Mouse (Mus musculus): Measurements from ENCODE around the gene Sun2. TPM values are rescaled to one million over a fixed set of nuclear protein-coding genes. Genes with fewer than 3 reads are reported as not detected.
A peak's percentile ranks its signal among the peaks of the same experiment; 100 is the strongest.

Gene Sun2
- polyA plus RNA-seq (2012; fragmentation: generic; extraction: Trizol): 56.7 TPM
- long read RNA-seq, experiment 1, partial matches to known transcripts: 1 of 4 reads
- long read RNA-seq, experiment 1, other reads (novel, unspliced or antisense): 2 of 4 reads
- long read RNA-seq, experiment 2, partial matches to known transcripts: 2 of 5 reads
- long read RNA-seq, experiment 2, other reads (novel, unspliced or antisense): 3 of 5 reads

DNA sequence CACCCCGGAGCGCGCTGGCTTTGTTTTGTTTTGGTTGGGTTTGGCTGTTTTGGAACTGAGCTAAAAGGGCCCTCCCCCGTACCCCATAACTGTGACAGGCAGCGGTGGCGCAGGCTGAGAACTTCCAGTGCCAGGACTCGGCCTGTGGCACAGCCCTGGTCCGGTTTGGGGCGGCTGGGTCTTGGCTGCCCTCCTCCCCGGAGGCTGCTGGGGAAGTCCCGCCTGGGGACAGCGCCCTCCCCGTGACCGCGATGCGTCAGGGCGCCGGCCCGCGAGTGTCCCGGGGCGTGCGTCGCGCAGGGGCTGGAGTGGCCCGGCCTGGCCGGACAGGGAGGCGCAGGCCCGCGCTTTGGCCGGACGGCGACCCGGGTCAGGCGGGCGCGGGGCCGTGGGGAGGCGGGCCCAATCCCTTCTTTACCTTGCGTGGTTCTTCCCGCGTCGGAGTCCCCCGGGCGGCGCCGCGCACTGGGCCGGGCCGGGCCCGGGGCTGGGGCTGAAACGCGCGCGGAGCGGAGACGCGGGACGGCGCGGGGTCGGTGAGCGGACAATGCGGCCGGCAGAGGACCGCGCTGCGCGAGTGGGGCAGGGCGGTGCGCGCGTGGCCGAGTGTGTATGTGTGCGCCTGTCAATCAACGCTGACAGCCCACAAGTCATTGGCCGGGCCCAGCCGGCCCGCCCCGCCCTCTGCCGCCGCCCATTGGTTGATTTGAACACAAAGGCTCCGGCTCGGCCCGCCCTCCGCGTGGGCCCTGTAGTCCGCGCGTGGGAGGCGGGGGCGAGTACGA is at the start of gene Sun2:
TSS of gene Sun2 (minus strand) at position 616 of the 785 bp plus-strand sequence.
- Histone ChIP-seq H3K4me3 (ENCODE audit: insufficient read depth, poor library complexity, severe bottlenecking) (peak within 1 kb of the TSS; percentile 94), H3K36me3 (ENCODE audit: control insufficient read depth, insufficient read depth) (peaks cover 33% of the 10 kb centered on the region), H3K79me2 (ENCODE audit: control insufficient read depth, insufficient read depth) (peaks cover 33% of the 10 kb centered on the region), H3ac (ENCODE audit: control insufficient read depth, insufficient read length, low read depth) (peak within 1 kb of the TSS; percentile 87), H3K79me3 (ENCODE audit: low read depth) (peaks cover 10% of the 10 kb centered on the region), H3K27me3 (ENCODE audit: control insufficient read depth, insufficient read depth, insufficient read length) (no peaks in the 10 kb centered on the region)
- peak; percentile 24 for TF ChIP-seq USF1 (IDR thresholded peaks at IDR 0.05; ENCODE audit: low read depth)
- peak; percentile 8 for TF ChIP-seq MAX (IDR thresholded peaks at IDR 0.05)
- TF ChIP-seq CEBPB (IDR thresholded peaks at IDR 0.05; ENCODE audit: low read depth): no peak
- peak; percentile 44 for TF ChIP-seq CTCF (IDR thresholded peaks at IDR 0.05; ENCODE audit: control insufficient read depth, insufficient read depth, insufficient read length)

DNA sequence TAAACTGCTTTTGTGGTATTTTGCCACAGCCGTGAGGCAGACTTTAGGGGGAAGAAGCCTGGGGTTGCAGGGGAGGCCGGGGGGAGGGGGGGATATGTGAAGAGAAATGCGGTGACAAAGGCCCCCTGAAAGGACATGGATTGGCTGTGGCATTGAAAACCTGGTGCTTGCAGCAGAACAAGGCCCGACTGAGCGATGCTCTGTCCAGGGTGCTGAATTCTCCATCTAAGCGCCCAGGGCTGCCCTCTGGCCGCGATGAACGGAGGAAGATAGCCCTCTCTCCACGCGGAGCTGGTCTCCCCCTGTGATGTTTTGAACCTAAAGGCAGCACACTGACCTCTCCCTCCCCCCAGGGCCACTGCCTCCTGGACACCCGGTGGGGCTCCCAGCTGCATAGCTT is 49.2 kb upstream of the Sun2 start:
- no peaks in the 10 kb centered on the region for H3K27me3 ChIP-seq (ENCODE audit: control insufficient read depth, insufficient read depth, insufficient read length)

DNA sequence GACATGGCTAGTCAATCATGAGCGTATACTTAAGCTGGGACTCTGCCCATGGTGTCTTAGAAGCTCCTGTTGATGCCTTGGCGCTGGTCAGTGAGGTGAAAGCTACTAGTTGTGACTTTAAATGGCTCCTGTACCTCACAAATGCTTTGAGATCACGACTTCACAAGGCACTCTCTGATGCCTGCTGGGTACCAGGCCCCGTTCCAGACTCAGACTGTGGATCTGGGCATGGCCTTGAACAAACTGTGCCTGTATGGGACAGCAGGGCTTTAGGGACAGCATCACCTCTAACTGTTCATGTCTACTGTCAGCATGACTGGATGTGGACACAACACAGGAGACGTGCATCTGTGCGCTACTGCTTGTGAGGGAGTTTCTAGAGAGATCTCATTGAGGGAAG is 48.6 kb upstream of the Sun2 start:
- H3K27me3 ChIP-seq (ENCODE audit: control insufficient read depth, insufficient read depth, insufficient read length): no peaks in the 10 kb centered on the region

More for the DNA sequence above, 49.2 kb upstream of the Sun2 start:
- Histone ChIP-seq H3K36me3 (ENCODE audit: control insufficient read depth, insufficient read depth) (peaks cover 19% of the 10 kb centered on the region), H3K79me3 (ENCODE audit: low read depth) (no peaks in the 10 kb centered on the region), H3K4me3 (ENCODE audit: insufficient read depth, poor library complexity, severe bottlenecking) (no peak overlapping the region), H3K79me2 (ENCODE audit: control insufficient read depth, insufficient read depth) (peaks cover 8% of the 10 kb centered on the region), H3ac (ENCODE audit: control insufficient read depth, insufficient read length, low read depth) (no peak overlapping the region)
- no peak for TF ChIP-seq MYOG (IDR thresholded peaks at IDR 0.05; ENCODE audit: control insufficient read depth, extremely low read depth, insufficient read length)
- TF ChIP-seq USF1 (IDR thresholded peaks at IDR 0.05; ENCODE audit: low read depth): no peak
- no peak for TF ChIP-seq CTCF (IDR thresholded peaks at IDR 0.05; ENCODE audit: control insufficient read depth, insufficient read depth, insufficient read length)
- no peak for TF ChIP-seq CEBPB (IDR thresholded peaks at IDR 0.05; ENCODE audit: low read depth)
- no peak for TF ChIP-seq FOSL1 (IDR thresholded peaks at IDR 0.05; ENCODE audit: insufficient read depth, low read length, poor library complexity, severe bottlenecking)
- TF ChIP-seq MAX (IDR thresholded peaks at IDR 0.05): no peak
- TF ChIP-seq MYOD1 (IDR thresholded peaks at IDR 0.05; ENCODE audit: control insufficient read depth, insufficient read length, low read depth): no peak

DNA sequence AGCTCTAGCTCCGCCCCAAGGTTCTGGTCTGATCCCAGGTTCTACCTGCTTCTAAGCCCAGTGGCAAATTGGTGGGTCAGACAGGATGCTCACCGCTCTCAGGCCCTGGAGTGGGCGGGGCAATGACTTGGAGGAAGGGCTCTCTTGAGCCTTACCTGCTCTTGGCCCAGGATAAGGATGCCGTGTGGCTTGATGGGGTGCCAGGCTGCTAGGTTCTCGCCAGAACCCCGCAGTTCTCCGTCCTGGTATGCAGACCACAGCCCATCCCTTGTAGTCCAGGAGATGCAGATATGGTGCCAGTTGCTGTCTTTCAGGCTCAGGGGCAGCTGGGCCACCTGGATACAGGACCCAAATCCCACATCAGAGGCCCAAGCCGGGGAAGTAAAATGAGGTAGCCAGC is 47.8 kb upstream of the Sun2 start:
- Histone ChIP-seq H3K4me3 (ENCODE audit: insufficient read depth, poor library complexity, severe bottlenecking) (no peak overlapping the region), H3K79me2 (ENCODE audit: control insufficient read depth, insufficient read depth) (peaks cover 2% of the 10 kb centered on the region), H3K27me3 (ENCODE audit: control insufficient read depth, insufficient read depth, insufficient read length) (no peaks in the 10 kb centered on the region), H3K79me3 (ENCODE audit: low read depth) (no peaks in the 10 kb centered on the region), H3ac (ENCODE audit: control insufficient read depth, insufficient read length, low read depth) (no peak overlapping the region), H3K36me3 (ENCODE audit: control insufficient read depth, insufficient read depth) (peaks cover 19% of the 10 kb centered on the region)
- no peak for TF ChIP-seq USF1 (IDR thresholded peaks at IDR 0.05; ENCODE audit: low read depth)
- no peak for TF ChIP-seq MYOG (IDR thresholded peaks at IDR 0.05; ENCODE audit: control insufficient read depth, extremely low read depth, insufficient read length)
- TF ChIP-seq MAX (IDR thresholded peaks at IDR 0.05): no peak

More for the DNA sequence above, 48.6 kb upstream of the Sun2 start:
- Histone ChIP-seq H3ac (ENCODE audit: control insufficient read depth, insufficient read length, low read depth) (no peak overlapping the region), H3K4me3 (ENCODE audit: insufficient read depth, poor library complexity, severe bottlenecking) (no peak overlapping the region), H3K79me2 (ENCODE audit: control insufficient read depth, insufficient read depth) (peaks cover 8% of the 10 kb centered on the region), H3K79me3 (ENCODE audit: low read depth) (no peaks in the 10 kb centered on the region), H3K36me3 (ENCODE audit: control insufficient read depth, insufficient read depth) (peaks cover 19% of the 10 kb centered on the region)
- no peak for TF ChIP-seq CTCF (IDR thresholded peaks at IDR 0.05; ENCODE audit: control insufficient read depth, insufficient read depth, insufficient read length)
- TF ChIP-seq USF1 (IDR thresholded peaks at IDR 0.05; ENCODE audit: low read depth): no peak
- no peak for TF ChIP-seq CEBPB (IDR thresholded peaks at IDR 0.05; ENCODE audit: low read depth)
- TF ChIP-seq MAX (IDR thresholded peaks at IDR 0.05): no peak
- TF ChIP-seq MYOD1 (IDR thresholded peaks at IDR 0.05; ENCODE audit: control insufficient read depth, insufficient read length, low read depth): no peak
- TF ChIP-seq MYOG (IDR thresholded peaks at IDR 0.05; ENCODE audit: control insufficient read depth, extremely low read depth, insufficient read length): no peak
- no peak for TF ChIP-seq FOSL1 (IDR thresholded peaks at IDR 0.05; ENCODE audit: insufficient read depth, low read length, poor library complexity, severe bottlenecking)

DNA sequence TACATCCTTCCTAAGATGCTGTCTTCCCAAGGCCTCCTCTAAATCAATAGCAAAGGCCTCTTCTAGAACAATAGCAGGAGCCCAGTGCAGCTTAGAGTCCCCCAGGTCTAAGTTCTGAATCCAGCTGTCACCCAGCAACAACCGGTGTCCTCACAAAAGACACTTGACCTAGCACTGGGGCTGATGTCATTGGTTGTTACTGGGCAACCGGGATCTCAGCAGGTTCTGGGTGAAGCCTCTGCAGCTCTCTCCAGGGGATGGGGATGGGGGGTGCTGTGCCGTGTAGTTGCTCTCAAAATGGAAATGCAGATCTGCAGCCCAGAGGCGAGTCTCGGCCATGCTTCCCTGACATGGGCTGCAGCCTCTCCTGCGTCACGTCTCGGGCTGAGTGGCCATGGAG is 45.5 kb upstream of the Sun2 start:
- H3K4me3 ChIP-seq (ENCODE audit: insufficient read depth, poor library complexity, severe bottlenecking): no peak overlapping the region
- TF ChIP-seq CTCF (IDR thresholded peaks at IDR 0.05; ENCODE audit: control insufficient read depth, insufficient read depth, insufficient read length) (no peak), USF1 (IDR thresholded peaks at IDR 0.05; ENCODE audit: low read depth) (no peak), MYOG (IDR thresholded peaks at IDR 0.05; ENCODE audit: control insufficient read depth, extremely low read depth, insufficient read length) (no peak), MYOD1 (IDR thresholded peaks at IDR 0.05; ENCODE audit: control insufficient read depth, insufficient read length, low read depth) (no peak), MAX (IDR thresholded peaks at IDR 0.05) (no peak), CEBPB (IDR thresholded peaks at IDR 0.05; ENCODE audit: low read depth) (no peak), FOSL1 (IDR thresholded peaks at IDR 0.05; ENCODE audit: insufficient read depth, low read length, poor library complexity, severe bottlenecking) (no peak)
- H3K79me2 ChIP-seq (ENCODE audit: control insufficient read depth, insufficient read depth): no peaks in the 10 kb centered on the region
- peaks cover 15% of the 10 kb centered on the region for H3K36me3 ChIP-seq (ENCODE audit: control insufficient read depth, insufficient read depth)
- no peak overlapping the region for H3ac ChIP-seq (ENCODE audit: control insufficient read depth, insufficient read length, low read depth)
- no peaks in the 10 kb centered on the region for H3K27me3 ChIP-seq (ENCODE audit: control insufficient read depth, insufficient read depth, insufficient read length)
- H3K79me3 ChIP-seq (ENCODE audit: low read depth): no peaks in the 10 kb centered on the region
